Mouse (Mus musculus): Measurements from ENCODE around the gene Mettl1. TPM values are rescaled to one million over a fixed set of nuclear protein-coding genes. Genes with fewer than 3 reads are reported as not detected.
"Not testable (repeated sequence)": the region's sequence is repeated elsewhere in the genome, so short reads cannot be mapped to it uniquely, and the experiment has no call there.

The Mettl1 gene
- polyA plus RNA-seq, 2 experiments, result 12.5 to 19.3 TPM

GRCm38 (mm10) chr10:127059174-127059967 lies 18.2 kb downstream of the Mettl1 start:
- H3K4me3 ChIP-seq (ENCODE audit: insufficient read depth in 1 of 2, low read depth in 2 of 2, low read length in 2 of 2), result peak overlapping the region; percentile 23 to 61; a peak in 3 of 4 replicates
- DNase-seq (ENCODE audit: low read depth in 3 of 3, low spot score in 3 of 3), result no peak
- no peak for TF ChIP-seq EP300 (IDR thresholded peaks at IDR 0.05; ENCODE audit: low read depth)
- TF ChIP-seq CTCF (IDR thresholded peaks at IDR 0.05; ENCODE audit: low read depth), result no peak
- peaks cover 4 to 7% of the 10 kb centered on the region in 2 experiments; a peak in 3 of 4 replicates for H3K4me1 ChIP-seq (replicated peaks; ENCODE audit: control insufficient read depth in 2 of 2, insufficient read depth in 2 of 2, low read length in 1 of 2)
- ATAC-seq (ENCODE audit: insufficient read depth), result no peak
- H3K9me3 ChIP-seq (ENCODE audit: control insufficient read depth, low read length), result no peaks in the 10 kb centered on the region
- WGBS (ENCODE audit: insufficient replicate concordance), result 2% methylated on average over 81 of the region's 92 CpGs
- H3K9ac ChIP-seq (replicated peaks), result peak overlapping the region; percentile 12; the same call in 1 of the 2 replicates
- peaks cover 55% of the 10 kb centered on the region for H3K27me3 ChIP-seq (ENCODE audit: control insufficient read depth, insufficient read depth, low read length)
- H3K4me2 ChIP-seq (ENCODE audit: low read depth), result peak overlapping the region; percentile 74
- no peaks in the 10 kb centered on the region for H3K36me3 ChIP-seq (replicated peaks; ENCODE audit: control insufficient read depth, insufficient read depth, low read depth)
- H3K27ac ChIP-seq, result no peak overlapping the region

GRCm38 (mm10) chr10:127059968-127060916 lies 19.0 kb downstream of the Mettl1 start, which contains the start of gene March9:
March9 (minus strand) TSS chr10:127060184.
- DNase-seq (ENCODE audit: low read depth in 3 of 3, low spot score in 3 of 3), result no peak
- peak within 1 kb of the TSS; percentile 23 to 61 for H3K4me3 ChIP-seq (ENCODE audit: insufficient read depth in 1 of 2, low read depth in 2 of 2, low read length in 2 of 2)
- ATAC-seq (ENCODE audit: insufficient read depth), result no peak
- peak within 1 kb of the TSS; percentile 74 for H3K4me2 ChIP-seq (ENCODE audit: low read depth)
- H3K27ac ChIP-seq, result no peak within 1 kb of the TSS
- H3K36me3 ChIP-seq (replicated peaks; ENCODE audit: control insufficient read depth, insufficient read depth, low read depth), result peaks cover 6% of the 10 kb centered on the region
- peak within 1 kb of the TSS; percentile 12; the same call in 1 of the 2 replicates for H3K9ac ChIP-seq (replicated peaks)
- H3K27me3 ChIP-seq (ENCODE audit: control insufficient read depth, insufficient read depth, low read length), result peaks cover 55% of the 10 kb centered on the region
- WGBS (ENCODE audit: insufficient replicate concordance), result 2% methylated on average over 69 of the region's 72 CpGs
- TF ChIP-seq CTCF (IDR thresholded peaks at IDR 0.05; ENCODE audit: low read depth) (no peak), EP300 (IDR thresholded peaks at IDR 0.05; ENCODE audit: low read depth) (no peak)
- H3K9me3 ChIP-seq (ENCODE audit: control insufficient read depth, low read length), result no peaks in the 10 kb centered on the region
- peaks cover 8 to 13% of the 10 kb centered on the region in 2 experiments; a peak in 3 of 4 replicates for H3K4me1 ChIP-seq (replicated peaks; ENCODE audit: control insufficient read depth in 2 of 2, insufficient read depth in 2 of 2, low read length in 1 of 2)

GRCm38 (mm10) chr10:127061085-127061484 lies 19.9 kb downstream of the Mettl1 start:
- no peak for TF ChIP-seq EP300 (IDR thresholded peaks at IDR 0.05; ENCODE audit: low read depth)
- TF ChIP-seq CTCF (IDR thresholded peaks at IDR 0.05; ENCODE audit: low read depth), result no peak
- no peak overlapping the region for H3K27ac ChIP-seq
- H3K27me3 ChIP-seq (ENCODE audit: control insufficient read depth, insufficient read depth, low read length), result peaks cover 55% of the 10 kb centered on the region
- DNase-seq (ENCODE audit: low read depth in 3 of 3, low spot score in 3 of 3) (no peak), ATAC-seq (ENCODE audit: insufficient read depth) (no peak)
- peaks cover 8 to 13% of the 10 kb centered on the region in 2 experiments; a peak in 3 of 4 replicates for H3K4me1 ChIP-seq (replicated peaks; ENCODE audit: control insufficient read depth in 2 of 2, insufficient read depth in 2 of 2, low read length in 1 of 2)
- H3K9me3 ChIP-seq (ENCODE audit: control insufficient read depth, low read length), result no peaks in the 10 kb centered on the region
- no peak overlapping the region for H3K4me2 ChIP-seq (ENCODE audit: low read depth)
- H3K9ac ChIP-seq (replicated peaks), result no peak overlapping the region
- no peak overlapping the region for H3K4me3 ChIP-seq (ENCODE audit: insufficient read depth in 1 of 2, low read depth in 2 of 2, low read length in 2 of 2)
- peaks cover 14% of the 10 kb centered on the region for H3K36me3 ChIP-seq (replicated peaks; ENCODE audit: control insufficient read depth, insufficient read depth, low read depth)
- WGBS (ENCODE audit: insufficient replicate concordance), result 36% methylated on average over 5 of the region's 5 CpGs

GRCm38 (mm10) chr10:127061513-127061912 lies 20.3 kb downstream of the Mettl1 start:
- peaks cover 55% of the 10 kb centered on the region for H3K27me3 ChIP-seq (ENCODE audit: control insufficient read depth, insufficient read depth, low read length)
- peaks cover 19% of the 10 kb centered on the region for H3K36me3 ChIP-seq (replicated peaks; ENCODE audit: control insufficient read depth, insufficient read depth, low read depth)
- WGBS (ENCODE audit: insufficient replicate concordance), result 64% methylated on average over 2 of the region's 2 CpGs
- no peak overlapping the region for H3K9ac ChIP-seq (replicated peaks)
- no peak overlapping the region for H3K4me2 ChIP-seq (ENCODE audit: low read depth)
- H3K9me3 ChIP-seq (ENCODE audit: control insufficient read depth, low read length), result no peaks in the 10 kb centered on the region
- peaks cover 8 to 13% of the 10 kb centered on the region in 2 experiments; a peak in 3 of 4 replicates for H3K4me1 ChIP-seq (replicated peaks; ENCODE audit: control insufficient read depth in 2 of 2, insufficient read depth in 2 of 2, low read length in 1 of 2)
- no peak for TF ChIP-seq EP300 (IDR thresholded peaks at IDR 0.05; ENCODE audit: low read depth)
- no peak for TF ChIP-seq CTCF (IDR thresholded peaks at IDR 0.05; ENCODE audit: low read depth)
- H3K4me3 ChIP-seq (ENCODE audit: insufficient read depth in 1 of 2, low read depth in 2 of 2, low read length in 2 of 2), result no peak overlapping the region
- no peak for ATAC-seq (ENCODE audit: insufficient read depth)
- H3K27ac ChIP-seq, result no peak overlapping the region
- no peak for DNase-seq (ENCODE audit: low read depth in 3 of 3, low spot score in 3 of 3)

- H3K4me1 ChIP-seq (replicated peaks; ENCODE audit: control insufficient read depth in 2 of 2, insufficient read depth in 2 of 2, low read length in 1 of 2), result peaks cover 8 to 13% of the 10 kb centered on the region in 2 experiments; a peak in 3 of 4 replicates
- H3K36me3 ChIP-seq (replicated peaks; ENCODE audit: control insufficient read depth, insufficient read depth, low read depth), result peaks cover 24% of the 10 kb centered on the region
- not testable (repeated sequence) for DNase-seq (ENCODE audit: low read depth in 3 of 3, low spot score in 3 of 3); H3K9ac ChIP-seq (replicated peaks); H3K9me3 ChIP-seq (ENCODE audit: control insufficient read depth, low read length); ATAC-seq (ENCODE audit: insufficient read depth); H3K27ac ChIP-seq; H3K4me3 ChIP-seq (ENCODE audit: insufficient read depth in 1 of 2, low read depth in 2 of 2, low read length in 2 of 2); H3K4me2 ChIP-seq (ENCODE audit: low read depth)
- WGBS (ENCODE audit: insufficient replicate concordance), result 57% methylated on average over 4 of the region's 4 CpGs
- H3K27me3 ChIP-seq (ENCODE audit: control insufficient read depth, insufficient read depth, low read length), result peaks cover 54% of the 10 kb centered on the region
Measured at GRCm38 (mm10) chr10:127062101-127062500, 20.9 kb downstream of the Mettl1 start.
